Mouse (Mus musculus) limb, embryonic 15.5 days (tissue): ENCODE measurements around the gene Il5. TPM values are rescaled to one million over a fixed set of nuclear protein-coding genes. Genes with fewer than 3 reads are reported as not detected.

Experiments
- ATAC-seq: fragments of 200-750 bp; cut with Nextera tagmentation; 2 replicates; pipeline ENCODE4 v1.8.0; 2017; ENCODE audit warnings: low read depth, moderate TSS enrichment; ENCODE audit not compliant: insufficient number of reproducible peaks, low FRiP score, low TSS enrichment
- H3K27ac ChIP-seq: fragments of 300-500 bp; sonication (generic); 2 replicates; pipeline ENCODE4 v1.5.1; 2015; ENCODE audit warnings: moderate library complexity, mild to moderate bottlenecking, inconsistent platforms
- H3K27me3 ChIP-seq: fragments of 300-500 bp; sonication (generic); 2 replicates; pipeline ENCODE4 v1.6.1; 2015; ENCODE audit warnings: inconsistent platforms
- H3K36me3 ChIP-seq: fragments of 300-500 bp; sonication (generic); 2 replicates; pipeline ENCODE4 v1.6.1; 2015; ENCODE audit warnings: inconsistent platforms
- H3K4me1 ChIP-seq: fragments of 300-500 bp; sonication (generic); 2 replicates; pipeline ENCODE4 v1.6.1; 2015; ENCODE audit warnings: inconsistent platforms
- H3K4me2 ChIP-seq: fragments of 300-500 bp; sonication (generic); 2 replicates; pipeline ENCODE4 v1.6.1; 2015; ENCODE audit warnings: mild to moderate bottlenecking, inconsistent platforms
- H3K4me3 ChIP-seq: fragments of 300-500 bp; sonication (generic); 2 replicates; pipeline ENCODE4 v1.5.1; 2015; ENCODE audit warnings: mild to moderate bottlenecking, inconsistent platforms
- H3K9ac ChIP-seq: fragments of 300-500 bp; sonication (generic); 2 replicates; pipeline ENCODE4 v1.6.1; 2015; ENCODE audit warnings: inconsistent platforms
- H3K9me3 ChIP-seq: fragments of 300-500 bp; sonication (generic); 2 replicates; pipeline ENCODE4 v1.6.1; 2016; ENCODE audit warnings: inconsistent platforms
- WGBS: fragments of 180-500 bp; shearing (Covaris S2); methylation state at CpG from one replicate; pipeline ENCODE4 v1.1.7; 2015; 5-methylcytosine and 5-hydroxymethylcytosine counted together
- microRNA-seq: library from miRNA; unstranded; fragments of <30 nt; microRNA quantifications from one replicate; pipeline ENCODE4, GENCODE M21; 2016
- polyA plus RNA-seq: library from polyadenylated mRNA; unstranded; fragments of >200 nt; fragmentation: Nextera tagmentation; extraction: Ambion mirVana; gene quantifications from 2 replicates; pipeline ENCODE4 v1.2.1, GENCODE M21; 2015

The Il5 gene
- polyA plus RNA-seq, 1 experiment from 2014 or later: not detected

DNA sequence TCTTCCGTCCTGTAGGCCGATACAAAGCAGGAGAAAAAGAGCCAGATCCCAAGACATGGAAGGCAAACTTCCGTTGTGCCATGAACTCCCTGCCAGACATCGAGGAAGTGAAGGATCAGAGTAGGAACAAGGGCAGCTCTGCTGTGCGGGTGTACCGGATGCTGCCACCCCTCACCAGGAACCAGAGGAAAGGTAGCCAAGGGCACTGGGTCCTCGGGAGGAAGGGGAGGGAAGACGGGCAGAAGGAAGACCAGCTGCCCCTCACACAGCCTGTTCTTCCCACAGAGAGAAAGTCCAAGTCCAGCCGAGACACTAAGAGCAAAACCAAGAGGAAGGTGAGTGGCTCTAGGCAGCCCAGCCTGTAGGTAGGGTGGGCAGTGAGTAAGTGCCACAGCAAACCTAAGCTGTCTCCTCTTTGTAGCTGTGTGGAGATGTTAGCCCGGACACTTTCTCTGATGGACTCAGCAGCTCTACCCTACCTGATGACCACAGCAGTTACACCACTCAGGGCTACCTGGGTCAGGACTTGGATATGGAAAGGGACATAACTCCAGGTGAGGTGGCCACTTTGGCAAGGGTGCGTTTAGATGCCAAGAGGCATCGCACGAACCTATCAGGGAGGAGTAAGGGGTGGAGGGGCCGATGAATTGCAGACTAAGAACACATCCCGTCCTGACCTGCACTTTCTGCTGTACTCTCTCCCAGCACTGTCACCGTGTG is 53.2 kb downstream of the Il5 start:
- WGBS: 88% methylated on average over 16 of the region's 16 CpGs
- H3K27ac ChIP-seq: no peak overlapping the region
- H3K9me3 ChIP-seq: no peaks in the 10 kb centered on the region
- no peak for ATAC-seq
- no peak overlapping the region for H3K4me2 ChIP-seq
- peaks cover 24% of the 10 kb centered on the region for H3K4me1 ChIP-seq
- H3K27me3 ChIP-seq: no peaks in the 10 kb centered on the region
- no peak overlapping the region for H3K4me3 ChIP-seq
- no peak overlapping the region for H3K9ac ChIP-seq
- peaks cover 50% of the 10 kb centered on the region for H3K36me3 ChIP-seq

Small RNA genes within 50 kb of the gene (microRNA-seq; reads per million reads assigned to microRNA genes)
- gene Mir7671: not detected

Other genes with a start within 250 kb of the Il5 start
- not detected in 2 replicates for gene Gm9945, start 240.6 kb upstream of the Il5 start, polyA plus RNA-seq
- 0.21 and 0.28 TPM in 2 replicates for gene Sowaha, start 240.5 kb upstream of the Il5 start, polyA plus RNA-seq
- 54.9 and 55.4 TPM in 2 replicates for gene Sept8, start 201.5 kb upstream of the Il5 start, polyA plus RNA-seq
- 69.2 and 82.2 TPM in 2 replicates for gene Kif3a, start 153.4 kb upstream of the Il5 start, polyA plus RNA-seq
- gene Il4, start 102.1 kb upstream of the Il5 start, polyA plus RNA-seq: 1.8 and 2.6 TPM in 2 replicates
- gene Il13, start 86.1 kb upstream of the Il5 start, polyA plus RNA-seq: not detected in 2 replicates
- gene Rad50, start 13.5 kb upstream of the Il5 start, polyA plus RNA-seq: 26.0 and 28.0 TPM in 2 replicates
- 14.6 and 16.4 TPM in 2 replicates for gene Irf1, start 49.2 kb downstream of the Il5 start, polyA plus RNA-seq
- 0.22 TPM in 1 of 2 replicates, not detected in the other for gene Gm17334, start 52.4 kb downstream of the Il5 start, polyA plus RNA-seq
- 0.37 TPM in 2 replicates for gene Gm12216, start 138.5 kb downstream of the Il5 start, polyA plus RNA-seq
- gene Slc22a5, start 170.9 kb downstream of the Il5 start, polyA plus RNA-seq: 7.6 and 8.2 TPM in 2 replicates